Mouse (Mus musculus) kidney, embryonic 14.5 days (tissue): ENCODE data around the gene Scn3b. TPM values are rescaled to one million over a fixed set of nuclear protein-coding genes. Genes with fewer than 3 reads are reported as not detected.

Experiments
- ATAC-seq: fragments of 200-750 bp; cut with Nextera tagmentation; 2 replicates; pipeline ENCODE4 v1.8.0; 2017; ENCODE audit warnings: moderate number of reproducible peaks, mild to moderate bottlenecking, moderate TSS enrichment, moderate library complexity; ENCODE audit not compliant: low FRiP score, low TSS enrichment
- H3K27ac ChIP-seq: fragments of 300-500 bp; sonication (generic); 2 replicates; pipeline ENCODE4 v1.5.1; 2014; ENCODE audit warnings: low read depth, mild to moderate bottlenecking, low read length, moderate library complexity, mixed read lengths
- H3K27me3 ChIP-seq: fragments of 300-500 bp; sonication (generic); 2 replicates; pipeline ENCODE4 v1.6.1; 2014; ENCODE audit warnings: mild to moderate bottlenecking, low read length; ENCODE audit not compliant: control insufficient read depth, insufficient read depth
- H3K36me3 ChIP-seq: fragments of 300-500 bp; sonication (generic); 2 replicates; pipeline ENCODE4 v1.6.1; 2014; ENCODE audit warnings: low read length, mixed read lengths; ENCODE audit not compliant: control insufficient read depth, insufficient read depth
- H3K4me1 ChIP-seq: fragments of 300-500 bp; sonication (generic); 2 replicates; pipeline ENCODE4 v1.6.1; 2014; ENCODE audit warnings: low read length, mixed read lengths; ENCODE audit not compliant: control insufficient read depth, insufficient read depth
- H3K4me2 ChIP-seq: fragments of 300-500 bp; sonication (generic); replicated peaks from 2 replicates; pipeline ENCODE4 v1.6.1; 2014; ENCODE audit warnings: low read depth, mild to moderate bottlenecking, low read length
- H3K4me3 ChIP-seq: fragments of 300-500 bp; sonication (generic); 2 replicates; pipeline ENCODE4 v1.5.1; 2014; ENCODE audit warnings: mild to moderate bottlenecking, low read length
- H3K9ac ChIP-seq: fragments of 300-500 bp; sonication (generic); 2 replicates; pipeline ENCODE4 v1.6.1; 2014; ENCODE audit warnings: low read depth, mild to moderate bottlenecking, low read length, moderate library complexity
- H3K9me3 ChIP-seq: fragments of 300-500 bp; sonication (generic); 2 replicates; pipeline ENCODE4 v1.6.1; 2016; ENCODE audit warnings: low read length; ENCODE audit not compliant: control insufficient read depth
- WGBS: fragments of 180-500 bp; shearing (Covaris S2); extraction: QIAGEN DNeasy Blood & Tissue Kit; methylation state at CpG from one replicate; pipeline ENCODE4 v1.1.7; 2014; 5-methylcytosine and 5-hydroxymethylcytosine counted together
- polyA plus RNA-seq: library from polyadenylated mRNA; unstranded; fragments of >200 nt; fragmentation: Nextera tagmentation; extraction: Ambion mirVana; gene quantifications from 2 replicates; pipeline ENCODE4 v1.2.1, GENCODE M21; 2014

The Scn3b gene
- polyA plus RNA-seq, 1 experiment from 2014 or later: 0.24 TPM

DNA sequence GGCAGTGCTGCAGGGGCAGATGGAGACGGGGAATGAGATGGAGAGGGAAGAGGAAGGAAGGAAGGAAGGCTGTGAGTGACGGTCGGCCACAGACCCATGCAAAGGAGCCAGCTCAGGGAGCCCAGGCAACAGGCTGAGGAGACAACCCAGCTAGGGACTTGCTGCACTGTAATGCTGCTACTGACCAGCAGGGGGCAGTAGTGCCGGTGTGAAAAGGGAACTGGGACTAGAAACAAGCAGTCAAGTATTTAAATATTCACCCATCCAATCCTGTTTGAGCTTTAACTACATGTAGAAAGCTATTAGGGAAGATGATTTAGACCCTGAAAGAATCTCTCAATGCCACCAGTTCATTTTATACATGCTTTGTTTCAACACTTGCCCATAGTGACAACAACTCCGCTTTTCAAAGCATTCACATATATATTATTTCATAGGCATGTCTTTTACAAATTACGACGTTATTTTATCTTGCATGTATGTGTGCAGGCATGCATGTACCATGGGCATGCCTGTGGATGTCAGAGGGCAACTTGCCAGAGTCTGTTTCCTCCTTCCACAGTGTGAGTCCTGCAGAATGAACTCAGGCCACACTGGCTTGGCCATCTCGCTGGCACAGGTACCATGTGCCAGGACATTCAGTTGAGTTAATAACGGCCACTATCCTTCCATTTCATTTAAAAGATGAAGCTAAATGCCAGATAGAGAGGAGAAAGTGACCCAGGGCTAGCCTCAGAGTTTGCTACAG is 64.8 kb downstream of the Scn3b start:
- ATAC-seq: no peak
- H3K36me3 ChIP-seq: no peaks in the 10 kb centered on the region
- no peaks in the 10 kb centered on the region for H3K4me1 ChIP-seq
- no peak overlapping the region for H3K4me3 ChIP-seq
- no peaks in the 10 kb centered on the region for H3K9me3 ChIP-seq
- WGBS: 61% methylated on average over 9 of the region's 9 CpGs
- no peak overlapping the region for H3K27ac ChIP-seq
- H3K27me3 ChIP-seq: no peaks in the 10 kb centered on the region
- H3K4me2 ChIP-seq: no peak overlapping the region
- H3K9ac ChIP-seq: no peak overlapping the region

DNA sequence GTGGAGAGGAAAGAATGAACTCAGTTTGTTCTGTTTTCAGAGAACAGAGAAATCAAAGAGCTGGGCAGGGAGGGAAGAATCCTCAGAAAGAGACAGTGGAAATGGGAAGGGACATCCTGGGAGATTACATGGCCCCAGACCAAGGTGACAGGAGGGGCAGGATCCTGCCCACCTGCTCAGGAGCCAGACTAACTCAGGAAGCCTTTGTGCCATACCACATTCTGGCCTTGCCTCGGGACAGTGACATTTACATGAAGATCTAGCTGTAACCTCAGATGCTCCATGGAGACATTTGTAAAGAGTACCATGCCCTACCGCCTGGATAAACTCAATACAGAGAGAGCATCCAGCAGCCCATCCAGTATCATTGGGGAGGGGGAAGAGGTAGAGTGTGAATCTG is 65.6 kb downstream of the Scn3b start:
- no peak overlapping the region for H3K9ac ChIP-seq
- no peaks in the 10 kb centered on the region for H3K9me3 ChIP-seq
- H3K36me3 ChIP-seq: no peaks in the 10 kb centered on the region
- no peaks in the 10 kb centered on the region for H3K4me1 ChIP-seq
- no peak overlapping the region for H3K27ac ChIP-seq
- WGBS: 88% methylated on average over 2 of the region's 2 CpGs
- ATAC-seq: no peak
- no peak overlapping the region for H3K4me3 ChIP-seq
- no peak overlapping the region for H3K4me2 ChIP-seq
- H3K27me3 ChIP-seq: no peaks in the 10 kb centered on the region

DNA sequence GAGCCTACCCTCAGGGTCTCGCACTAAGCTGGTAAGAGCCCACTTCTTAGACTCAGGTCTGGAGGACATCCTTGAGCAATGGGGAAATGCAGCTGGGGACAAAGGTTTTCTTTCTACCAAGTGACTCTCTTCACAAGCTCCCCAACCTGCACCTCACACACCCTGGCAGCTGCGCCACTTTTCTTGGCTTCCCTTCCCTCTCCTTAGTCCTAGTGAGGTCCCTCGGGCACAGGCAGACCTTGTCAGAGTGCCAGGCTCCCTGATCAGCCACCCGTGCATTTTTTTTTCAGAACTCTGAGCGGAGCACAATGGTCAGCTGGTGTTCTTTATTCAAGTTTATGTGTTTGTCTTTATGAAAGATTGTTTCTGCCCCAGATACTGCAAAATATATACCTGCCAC is 67.7 kb downstream of the Scn3b start:
- Histone ChIP-seq H3K9me3 (no peaks in the 10 kb centered on the region), H3K4me2 (no peak overlapping the region), H3K4me1 (no peaks in the 10 kb centered on the region), H3K4me3 (no peak overlapping the region), H3K27ac (peak overlapping the region; percentile 4; the same call in 1 of the 2 replicates), H3K9ac (0 out of 2 replicates have a peak overlapping the region, but pooled peaks have one; percentile 18), H3K27me3 (no peaks in the 10 kb centered on the region), H3K36me3 (no peaks in the 10 kb centered on the region)
- no peak for ATAC-seq
- WGBS: 68% methylated on average over 5 of the region's 5 CpGs

DNA sequence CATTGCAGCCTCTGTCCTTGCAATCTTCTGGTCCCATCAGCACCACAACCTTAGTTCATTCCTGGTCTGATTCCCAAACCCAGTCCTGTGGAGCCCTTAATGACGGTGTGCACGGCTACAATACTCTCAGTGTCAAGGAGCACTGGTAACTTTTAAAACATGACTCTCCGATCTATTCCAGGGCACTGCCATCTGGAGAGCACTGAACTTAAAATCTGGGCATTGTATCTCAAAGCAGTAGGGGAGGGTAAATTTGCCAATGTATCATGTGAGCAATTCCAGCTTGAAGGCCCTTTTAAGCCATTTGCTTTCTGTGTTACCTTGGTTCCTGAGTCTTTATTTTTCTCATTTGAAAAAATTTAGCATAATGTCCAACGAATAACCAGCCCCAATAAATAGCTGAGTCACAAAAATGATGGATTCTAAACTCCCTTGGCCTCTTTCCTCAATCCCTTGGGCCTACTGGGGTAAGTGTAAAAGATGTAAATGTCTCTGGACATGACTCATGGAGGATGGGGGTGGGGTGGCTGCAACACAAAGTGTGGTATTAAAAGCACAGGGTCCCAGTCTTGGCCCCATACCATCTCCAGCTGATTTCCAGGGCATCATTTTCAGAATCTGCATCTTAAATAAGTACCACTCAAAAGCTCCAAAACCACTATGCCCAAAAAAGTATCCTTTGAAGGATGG is 68.3 kb downstream of the Scn3b start:
- Histone ChIP-seq H3K36me3 (no peaks in the 10 kb centered on the region), H3K4me1 (no peaks in the 10 kb centered on the region), H3K4me3 (no peak overlapping the region), H3K4me2 (no peak overlapping the region), H3K9me3 (no peaks in the 10 kb centered on the region), H3K27me3 (no peaks in the 10 kb centered on the region), H3K27ac (peak overlapping the region; percentile 4; the same call in 1 of the 2 replicates), H3K9ac (0 out of 2 replicates have a peak overlapping the region, but pooled peaks have one; percentile 18)
- ATAC-seq: no peak
- 65% methylated on average over 4 of the region's 4 CpGs for WGBS

DNA sequence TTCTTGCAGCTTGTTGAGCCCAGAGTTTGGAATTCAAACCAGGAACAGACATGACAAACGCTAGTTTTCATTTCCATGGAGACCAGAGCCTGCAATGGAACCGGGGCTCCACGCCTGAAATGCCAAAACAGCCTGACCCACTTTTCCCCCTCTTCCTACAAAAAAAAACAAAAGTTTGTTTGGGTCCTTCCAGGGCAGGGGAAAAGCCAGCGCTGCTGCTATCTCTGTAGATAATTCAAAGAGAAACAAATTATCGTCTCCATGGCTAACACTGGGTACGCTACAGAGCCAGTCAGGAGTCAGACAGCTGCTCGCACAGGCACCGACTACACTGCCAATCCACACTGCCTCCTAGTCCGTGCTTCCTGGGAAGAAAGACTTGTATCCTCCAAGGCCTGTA is 70.6 kb downstream of the Scn3b start:
- WGBS: 76% methylated on average over 9 of the region's 9 CpGs
- H3K27me3 ChIP-seq: no peaks in the 10 kb centered on the region
- no peak overlapping the region for H3K4me3 ChIP-seq
- H3K4me1 ChIP-seq: peaks cover 4% of the 10 kb centered on the region; the same call in 1 of the 2 replicates
- H3K9me3 ChIP-seq: no peaks in the 10 kb centered on the region
- H3K36me3 ChIP-seq: no peaks in the 10 kb centered on the region
- no peak overlapping the region for H3K4me2 ChIP-seq
- H3K9ac ChIP-seq: no peak overlapping the region
- no peak overlapping the region for H3K27ac ChIP-seq
- ATAC-seq: no peak

Other genes starting within 250 kb of the Scn3b start
- not detected in 2 replicates for gene Olfr981, start 247.8 kb upstream of the Scn3b start, polyA plus RNA-seq
- gene Olfr982, start 195.4 kb upstream of the Scn3b start, polyA plus RNA-seq: not detected in 2 replicates
- not detected in 2 replicates for gene Olfr983, start 175.6 kb upstream of the Scn3b start, polyA plus RNA-seq
- gene Olfr984, start 155.0 kb upstream of the Scn3b start, polyA plus RNA-seq: not detected in 2 replicates
- not detected in 2 replicates for gene Olfr985, start 139.0 kb upstream of the Scn3b start, polyA plus RNA-seq
- not detected in 2 replicates for gene Tmem225, start 121.1 kb upstream of the Scn3b start, polyA plus RNA-seq
- gene Olfr986, start 88.3 kb upstream of the Scn3b start, polyA plus RNA-seq: not detected in 2 replicates
- gene Zfp202, start 76.9 kb upstream of the Scn3b start, polyA plus RNA-seq: 7.2 and 8.5 TPM in 2 replicates